22 mouse cellular contexts compared by ENCODE assay signal in genomic region chr7:71966015-71966414, GRCm38 (mm10).
A peak's percentile ranks its signal among the peaks of the same experiment; 100 is the strongest.
DNase-seq lines count a peak whose midpoint lies in the region; ATAC-seq and TF ChIP-seq lines count a peak whose summit lies in the region.
"Had no signal": no experiment of that assay in that cellular context is flagged by ENCODE, and none has a peak within 500 bp of the region (broad histone marks: within the 10 kb centered on the region; RNA-seq: fewer than 3 reads in every experiment).

No protein-coding gene starts in this region.

- no peak for TF ChIP-seq POLR2A in heart, adult 2 months (IDR thresholded peaks at IDR 0.05; ENCODE audit: insufficient read depth, low read depth, low read length)

- H3K4me1 ChIP-seq in heart, adult 2 months (ENCODE audit: control insufficient read depth, insufficient read depth, low read length), result peaks cover 4% of the 10 kb centered on the region
- H3K4me1 ChIP-seq in lung, postnatal 0 days (ENCODE audit: insufficient read depth, low read depth, low read length), result peaks cover 5% of the 10 kb centered on the region; the same call in 1 of the 2 replicates
- H3K4me1 ChIP-seq: liver, embryonic 15.5 days; stomach, embryonic 15.5 days had no signal

- no peaks in the 10 kb centered on the region for H3K27me3 ChIP-seq in heart, adult 2 months (ENCODE audit: control insufficient read depth, insufficient read depth, low read length)
- H3K27me3 ChIP-seq in lung, postnatal 0 days (replicated peaks; ENCODE audit: insufficient read depth, low read length), result no peaks in the 10 kb centered on the region
- H3K27me3 ChIP-seq: embryonic facial prominence, embryonic 12.5 days; liver, embryonic 15.5 days; stomach, embryonic 15.5 days had no signal

- no peak overlapping the region for H3K4me3 ChIP-seq in heart, adult 2 months
- no peak overlapping the region for H3K4me3 ChIP-seq in lung, postnatal 0 days (ENCODE audit: low read depth, low read length)
- H3K4me3 ChIP-seq: embryonic facial prominence, embryonic 12.5 days; erythroblast, embryonic 14.5 days; hindbrain, embryonic 10.5 days; left cerebral cortex, adult 2 months; limb, embryonic 10.5 days; liver, embryonic 15.5 days; stomach, embryonic 15.5 days had no signal

- no peak for DNase-seq in heart, adult 2 months
- DNase-seq in heart, postnatal 36 days, result no peak
- DNase-seq in kidney, postnatal 4 days, result peak; percentile 13 to 17
- DNase-seq in kidney, postnatal 14 days, result no peak
- DNase-seq in lung, postnatal 0 days (ENCODE audit: low spot score), result no peak
- DNase-seq in lung, postnatal 36 days, result no peak
- no peak for DNase-seq in thymus, postnatal 25 days
- DNase-seq: adrenal gland, adult 2 months; cerebellum, adult 8-10 months; gastrocnemius, postnatal 36 days; layer of hippocampus, adult 9-11 months; thymus, postnatal 14 days had no signal

- H3K79me2 ChIP-seq in heart, adult 2 months (replicated peaks; ENCODE audit: control insufficient read depth, insufficient read depth, low read length), result no peaks in the 10 kb centered on the region

- H3K4me2 ChIP-seq in lung, postnatal 0 days (replicated peaks; ENCODE audit: low read depth, low read length), result no peak overlapping the region
- H3K4me2 ChIP-seq: embryonic facial prominence, embryonic 12.5 days; liver, embryonic 15.5 days; stomach, embryonic 15.5 days had no signal

- H3K9me3 ChIP-seq in lung, postnatal 0 days (ENCODE audit: low read length), result no peaks in the 10 kb centered on the region
- H3K9me3 ChIP-seq: embryonic facial prominence, embryonic 12.5 days; hindbrain, embryonic 10.5 days; limb, embryonic 10.5 days; liver, embryonic 15.5 days; stomach, embryonic 15.5 days had no signal

- no peak overlapping the region for H3K9ac ChIP-seq in heart, adult 2 months (ENCODE audit: low read depth, low read length)
- no peak overlapping the region for H3K9ac ChIP-seq in lung, postnatal 0 days (replicated peaks; ENCODE audit: low read depth)
- H3K9ac ChIP-seq: embryonic facial prominence, embryonic 12.5 days; liver, embryonic 15.5 days; stomach, embryonic 15.5 days had no signal

- H3K27ac ChIP-seq in heart, adult 2 months, result no peak overlapping the region
- H3K27ac ChIP-seq in lung, postnatal 0 days (ENCODE audit: low read length), result no peak overlapping the region
- H3K27ac ChIP-seq: embryonic facial prominence, embryonic 12.5 days; hindbrain, embryonic 10.5 days; hindbrain, postnatal 0 days; left cerebral cortex, adult 2 months; limb, embryonic 10.5 days; liver, embryonic 15.5 days; stomach, embryonic 15.5 days had no signal

- intact Hi-C loops in heart, adult 2 months (cut with DNase I), result loop anchor here (10.0 kb wide), 1 partner anchor 1601 kb away; the partner anchor contains the start of gene Nr2f2
- intact Hi-C loops in heart, postnatal 36 days (cut with DNase I), result loop anchor here (10.0 kb wide), 1 partner anchor 591 kb away; no protein-coding TSS in a partner anchor

- peak; percentile 21; the same call in 1 of the 2 replicates for TF ChIP-seq CTCF in heart, adult 2 months (IDR thresholded peaks at IDR 0.05)
- TF ChIP-seq CTCF in lung, postnatal 0 days (IDR thresholded peaks at IDR 0.05), result peak; percentile 52

- no peak for TF ChIP-seq EP300 in heart, adult 2 months (IDR thresholded peaks at IDR 0.05; ENCODE audit: insufficient read depth, low read depth, low read length)
- TF ChIP-seq EP300 in lung, postnatal 0 days (IDR thresholded peaks at IDR 0.05), result no peak

- 0 out of 2 replicates have a peak, but pooled peaks have one; percentile 26 for ATAC-seq in lung, postnatal 0 days
- ATAC-seq in megakaryocyte progenitor cell, adult 5-6 weeks (replicated peaks; ENCODE audit: poor library complexity), result 0 out of 2 replicates have a peak, but pooled peaks have one; percentile 49
- ATAC-seq: forebrain, embryonic 14.5 days; hindbrain, postnatal 0 days had no signal

- H3K36me3 ChIP-seq in heart, adult 2 months (ENCODE audit: control insufficient read depth, insufficient read depth, low read length), result no peaks in the 10 kb centered on the region
- no peaks in the 10 kb centered on the region for H3K36me3 ChIP-seq in lung, postnatal 0 days (ENCODE audit: insufficient read depth, low read length)
- H3K36me3 ChIP-seq: embryonic facial prominence, embryonic 12.5 days; hindbrain, embryonic 10.5 days; limb, embryonic 10.5 days; liver, embryonic 15.5 days; stomach, embryonic 15.5 days had no signal

- WGBS in heart, adult 2 months, result 63% methylated on average over 4 of the region's 4 CpGs
- WGBS in lung, postnatal 0 days, result 72% methylated on average over 4 of the region's 4 CpGs

Comparison
In these comparisons a context has a peak if more than half of its experiments do, and no peak if none do; other contexts are left out.
1. DNase-seq: peak in kidney, postnatal 4 days (2 of 2); none in heart, adult 2 months (0 of 2), heart, postnatal 36 days (0 of 2), kidney, postnatal 14 days (single experiment), lung, postnatal 0 days (single experiment), lung, postnatal 36 days (single experiment) and thymus, postnatal 25 days (single experiment).